Mouse (Mus musculus) adrenal gland (tissue): Measurements from ENCODE around the gene Nasp.
"Not testable (repeated sequence)": the region's sequence is repeated elsewhere in the genome, so short reads cannot be mapped to it uniquely, and the experiment has no call there.

Experiments
- intact Hi-C: fragments of 180-260 bp; cut with DNase I; formaldehyde crosslinking; loops from one replicate; pipeline ENCODE4 v1.15.1; 2025
- long read RNA-seq, 2 experiments: library from polyadenylated mRNA; unstranded; transcript quantifications; one replicate each; pipeline ENCODE4 v2.0.0; 2020; ENCODE audit warnings: borderline replicate concordance in 1 of 2; ENCODE audit not compliant: insufficient replicate concordance in 1 of 2

Gene Nasp
- long read RNA-seq, experiment 1, transcript Nasp-202 (14 exons, 2,118 nt) = major isoform, 6 of 12 reads
- long read RNA-seq, experiment 1, partial matches to known transcripts = 2 of 12 reads
- long read RNA-seq, experiment 1, other reads (novel, unspliced or antisense) = 2 of 12 reads
- long read RNA-seq, experiment 2, transcript Nasp-202 (14 exons, 2,118 nt) = major isoform, 9 of 12 reads
- long read RNA-seq, experiment 2, partial matches to known transcripts = 0 of 12 reads
- long read RNA-seq, experiment 2, other reads (novel, unspliced or antisense) = 1 of 12 reads

DNA sequence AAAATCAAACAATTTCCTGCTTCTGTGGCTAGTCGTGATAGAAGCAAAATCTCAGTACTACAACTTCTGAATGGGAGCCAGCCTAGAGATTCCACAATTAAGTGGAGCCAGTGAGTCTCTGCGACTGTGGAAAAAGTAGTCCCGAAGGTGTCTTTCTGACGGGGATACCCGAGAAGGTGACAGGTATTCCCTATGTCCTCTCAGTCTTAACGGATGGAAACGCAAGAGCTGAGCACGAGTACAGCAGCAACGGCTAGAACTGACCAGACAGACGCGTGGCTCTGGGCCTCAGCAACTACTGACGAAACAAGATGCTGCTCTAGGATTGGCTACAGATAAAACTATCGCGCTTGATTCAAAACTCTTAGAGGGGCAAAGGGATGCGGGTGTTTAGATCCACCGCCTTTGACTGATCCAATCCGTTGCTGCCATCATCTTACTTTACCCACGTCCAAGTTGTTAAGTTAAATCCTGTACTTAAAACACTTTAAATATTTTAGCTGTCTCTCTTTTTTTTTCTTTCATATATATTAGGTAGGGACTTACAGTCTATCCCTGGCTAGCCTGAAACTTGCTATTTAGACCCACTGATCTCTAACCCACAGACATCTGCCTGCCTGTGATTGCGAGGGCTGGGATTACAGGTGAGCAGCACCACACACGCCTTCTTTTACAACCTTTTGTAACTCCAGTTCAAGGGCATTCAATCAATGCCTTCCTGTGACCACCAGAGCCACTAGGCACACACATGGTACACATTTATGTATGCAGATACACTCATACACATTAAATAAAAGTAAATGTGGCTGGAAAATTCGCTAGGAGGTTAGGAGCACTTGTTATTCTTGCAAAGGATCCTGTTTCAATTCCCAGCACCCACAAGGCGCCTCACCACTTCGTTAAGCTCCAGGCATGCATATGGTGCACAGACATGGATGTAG, at the start of gene Nasp:
Gene Nasp (minus strand): TSS at position 220 of the 941 bp plus-strand sequence.
- intact Hi-C loops = loop anchor here (5.0 to 10.0 kb wide), 2 partner anchors 49 to 63 kb away; no protein-coding TSS in a partner anchor

DNA sequence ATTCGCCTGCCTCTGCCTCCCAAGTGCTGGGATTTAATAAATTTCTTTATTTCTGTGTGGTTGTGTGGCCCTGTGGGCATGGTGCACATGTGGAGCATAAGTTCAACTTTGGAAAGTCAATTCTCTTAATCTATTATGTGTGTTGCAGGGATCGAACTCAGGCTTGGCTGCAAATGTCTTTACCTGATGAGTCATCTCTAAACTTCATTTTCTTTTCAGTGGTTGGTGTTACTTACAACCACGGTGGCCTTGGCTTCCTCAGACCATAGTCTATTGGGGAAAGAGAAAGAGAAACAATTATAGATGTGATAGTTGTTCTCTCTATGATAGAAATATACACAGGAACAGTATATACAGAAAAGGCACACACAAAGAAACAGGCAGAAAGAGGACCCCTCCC, 48.3 kb upstream of the Nasp start:
- intact Hi-C loops = loop anchor here (5.0 kb wide), 1 partner anchor 49 kb away; the partner anchor contains the start of gene Nasp

DNA sequence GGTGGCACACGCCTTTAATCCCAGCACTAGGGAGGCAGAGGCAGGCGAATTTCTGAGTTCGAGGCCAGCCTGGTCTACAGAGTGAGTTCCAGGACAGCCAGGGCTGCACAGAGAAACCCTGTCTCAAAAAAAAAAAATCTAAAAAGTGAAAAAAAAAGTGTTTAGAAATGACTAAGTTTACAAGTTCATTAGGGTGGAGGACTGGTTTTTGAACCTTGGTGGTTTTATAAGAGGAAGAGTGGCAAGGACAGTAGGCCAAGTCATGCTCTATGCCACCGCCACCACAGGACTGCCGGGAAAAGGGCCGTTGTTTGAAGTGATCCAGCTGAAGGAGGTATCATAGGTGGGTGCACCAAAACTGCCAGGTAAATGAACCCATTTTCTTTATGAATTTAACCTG, 47.0 kb upstream of the Nasp start:
- intact Hi-C loops = loop anchor here (5.0 kb wide), 1 partner anchor 47 kb away; the partner anchor contains the start of gene Nasp

DNA sequence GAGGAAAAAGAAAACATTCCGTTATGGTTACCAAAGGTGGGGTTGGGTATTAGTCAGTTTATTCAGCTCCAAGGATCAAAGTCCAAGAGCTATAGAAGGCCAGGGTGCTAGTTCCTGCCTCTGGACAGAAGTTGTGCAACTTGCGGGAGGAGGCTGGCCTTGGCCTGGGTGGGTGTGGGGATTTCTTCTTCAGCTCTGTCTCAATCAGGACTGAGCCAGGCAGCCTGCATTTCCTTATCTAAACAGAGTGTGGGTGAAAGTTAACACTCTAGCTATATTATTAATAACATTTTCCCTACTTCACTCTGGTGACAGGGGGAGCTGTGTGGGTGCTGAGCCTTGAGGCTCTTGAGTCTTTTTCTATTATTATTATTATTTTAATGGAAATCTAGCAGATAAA, 45.0 kb upstream of the Nasp start:
- intact Hi-C loops = no loop called here

DNA sequence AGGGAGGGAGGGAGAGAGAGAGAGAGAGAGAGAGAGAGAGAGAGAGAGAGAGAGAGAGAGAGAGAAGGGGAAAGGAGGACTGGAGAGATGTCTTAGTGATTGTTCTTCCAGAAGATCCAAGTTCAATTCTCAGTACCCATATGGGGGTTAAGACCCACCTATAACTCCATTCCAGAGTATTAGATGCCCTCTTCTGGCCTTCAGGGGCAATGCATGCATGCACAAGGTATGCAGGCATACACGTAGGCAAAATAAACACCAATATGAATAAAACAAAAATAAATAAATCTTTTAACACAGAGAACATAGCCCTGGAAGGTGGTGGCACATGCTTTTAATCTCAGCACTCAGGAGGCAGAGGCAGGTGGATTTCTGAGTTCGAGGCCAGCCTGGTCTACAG, 41.5 kb upstream of the Nasp start:
- intact Hi-C loops = no loop called here

DNA sequence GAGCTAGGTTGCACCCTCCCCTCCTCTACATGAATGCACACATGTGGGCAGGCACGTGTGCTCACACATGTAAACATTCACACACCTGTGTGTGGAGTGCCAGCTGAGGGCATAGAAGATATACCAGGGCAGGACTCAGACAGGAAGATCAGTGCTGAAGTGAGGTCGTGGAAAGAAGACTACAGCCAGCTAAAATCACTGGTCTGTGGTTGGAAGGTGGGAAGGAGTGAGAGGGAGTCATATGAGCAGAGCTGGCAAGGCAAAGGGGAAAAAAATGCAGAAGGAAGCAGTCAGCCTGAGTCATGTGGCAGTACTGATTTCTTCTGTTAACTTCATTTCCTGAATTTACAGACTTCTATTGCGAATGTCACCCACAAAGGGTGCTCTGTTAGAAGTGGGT, 40.4 kb upstream of the Nasp start:
- intact Hi-C loops = no loop called here

DNA sequence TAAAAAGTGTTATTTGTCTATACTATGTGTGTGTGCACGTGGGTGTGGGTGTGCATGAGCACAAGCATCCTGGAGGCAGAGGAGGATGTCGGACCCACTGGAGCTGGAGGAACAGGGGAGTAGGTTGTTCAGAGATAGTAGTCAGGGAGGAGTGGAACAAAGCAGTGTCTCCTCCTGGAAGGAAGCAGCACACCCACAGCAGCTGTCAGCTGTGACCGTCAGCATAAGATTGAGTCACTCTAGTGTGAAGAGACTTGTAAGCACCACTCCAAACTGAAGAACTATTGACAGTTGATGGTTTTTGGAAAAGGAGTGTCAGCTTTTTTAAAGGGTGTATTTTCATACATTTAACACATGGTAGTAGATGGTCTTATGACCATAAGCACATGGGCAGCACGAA, 38.9 kb upstream of the Nasp start:
- intact Hi-C loops = no loop called here

DNA sequence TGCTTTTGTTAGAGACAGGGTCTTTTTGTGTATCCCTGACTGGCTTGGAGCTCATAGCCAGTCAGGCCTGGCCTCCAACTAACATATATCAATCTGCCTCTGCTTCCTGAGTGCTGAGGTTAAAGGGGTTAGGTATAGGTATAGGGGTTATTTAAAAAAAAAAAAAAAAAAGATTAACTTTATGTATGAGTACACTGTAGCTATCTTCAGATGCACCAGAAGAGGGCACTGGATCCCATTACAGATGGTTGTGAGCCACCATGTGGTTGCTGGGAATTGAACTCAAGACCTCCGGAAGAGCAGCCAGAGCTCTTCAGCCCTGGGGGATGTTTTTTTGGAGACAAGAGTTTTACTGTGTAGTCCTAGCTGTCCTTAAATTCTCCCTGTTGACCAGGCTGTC, 34.3 kb upstream of the Nasp start:
- intact Hi-C loops = no loop called here

DNA sequence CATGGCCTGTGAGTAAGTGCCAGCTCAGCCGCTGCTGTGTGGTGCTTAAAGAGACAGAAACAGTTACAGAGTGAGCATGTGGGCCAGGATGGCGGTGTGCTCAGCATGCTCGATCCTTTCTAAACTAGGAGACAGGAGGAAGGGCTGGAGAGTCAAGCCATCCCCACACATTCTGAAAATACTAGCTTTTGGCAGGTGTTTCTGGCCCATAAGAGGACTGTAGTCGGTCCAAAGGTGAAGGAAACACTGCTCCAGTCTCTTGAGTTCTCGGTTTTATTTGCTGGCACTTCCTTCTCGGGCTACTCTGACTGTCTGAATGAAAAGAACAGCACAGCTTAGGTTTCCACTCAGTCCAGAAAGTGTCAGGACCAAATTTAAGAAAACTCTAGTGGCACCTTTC, 33.1 kb upstream of the Nasp start:
- intact Hi-C loops = no loop called here

DNA sequence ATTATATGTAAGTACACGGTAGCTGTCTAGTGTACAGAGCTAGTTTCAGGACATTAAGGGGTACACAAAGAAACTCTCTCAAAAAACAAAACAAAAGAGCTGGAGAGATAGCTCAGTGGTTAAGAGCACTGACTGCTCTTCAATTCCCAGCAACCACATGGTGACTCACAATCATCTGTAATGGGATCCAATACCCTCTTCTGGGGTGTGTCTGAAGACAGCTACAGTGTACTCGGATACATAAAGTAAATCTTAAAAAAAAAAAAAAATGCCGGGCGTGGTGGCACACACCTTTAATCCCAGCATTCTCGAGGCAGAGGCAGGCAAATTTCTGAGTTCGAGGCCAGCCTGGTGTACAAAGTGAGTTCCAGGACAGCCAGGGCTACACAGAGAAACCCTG, 32.2 kb upstream of the Nasp start:
- intact Hi-C loops = not testable (repeated sequence)

DNA sequence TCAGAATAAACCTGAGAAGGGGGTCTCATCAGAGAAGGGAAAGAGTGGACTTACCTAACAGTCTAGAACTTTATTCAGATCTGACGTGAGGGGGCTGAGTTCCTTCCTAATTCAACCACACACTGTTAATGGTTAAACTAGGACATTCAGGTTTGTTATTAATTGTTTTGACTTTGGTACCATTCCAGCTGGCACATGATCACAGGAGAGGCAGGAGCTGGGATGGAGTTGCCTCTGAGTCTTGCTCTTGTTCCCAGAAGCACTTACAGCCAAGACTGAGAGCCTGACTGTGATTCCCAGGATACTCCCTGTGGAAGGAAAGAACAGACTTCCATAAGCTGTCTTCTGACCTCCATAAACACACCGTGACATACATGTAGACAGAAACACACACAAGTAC, 31.7 kb upstream of the Nasp start:
- intact Hi-C loops = no loop called here

DNA sequence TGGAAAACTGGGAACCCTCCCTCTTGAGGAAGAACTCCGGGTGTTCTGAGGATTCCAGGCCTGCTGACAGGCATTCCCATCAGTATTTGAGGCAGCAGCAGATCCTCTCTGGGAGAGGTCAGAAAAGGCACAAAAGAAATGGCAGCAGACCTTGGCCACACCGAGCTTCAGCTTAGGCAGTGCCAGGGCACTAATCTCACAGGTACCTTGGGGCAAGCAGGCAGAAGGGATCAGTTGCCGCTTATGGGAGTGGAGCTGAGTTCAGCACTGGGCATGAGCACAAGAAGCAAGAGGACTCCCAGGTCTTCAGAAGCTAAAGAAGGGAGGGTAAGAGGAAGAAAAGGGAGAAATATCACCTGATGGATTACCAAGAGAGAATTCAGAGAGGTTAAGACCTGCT, 30.2 kb upstream of the Nasp start:
- intact Hi-C loops = no loop called here

DNA sequence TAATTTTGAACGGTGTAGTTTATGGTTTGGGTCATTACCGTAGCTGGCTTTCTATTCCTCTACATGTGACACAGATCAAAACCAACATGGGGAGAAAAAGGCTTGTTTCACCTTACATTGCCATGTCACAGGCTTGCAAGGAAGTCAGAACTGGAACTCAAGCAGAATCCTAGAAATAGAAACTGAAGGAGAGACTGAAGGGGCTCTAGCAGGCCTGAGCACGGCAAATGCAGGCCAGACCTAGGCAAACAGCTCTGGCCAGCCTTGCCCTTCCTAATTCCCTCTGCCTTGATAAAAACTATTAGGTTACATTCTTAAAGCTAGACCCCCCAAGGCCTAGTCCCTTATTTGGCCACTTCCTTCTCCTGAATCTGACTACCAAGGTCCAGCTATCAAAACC, 27.9 kb upstream of the Nasp start:
- intact Hi-C loops = no loop called here

DNA sequence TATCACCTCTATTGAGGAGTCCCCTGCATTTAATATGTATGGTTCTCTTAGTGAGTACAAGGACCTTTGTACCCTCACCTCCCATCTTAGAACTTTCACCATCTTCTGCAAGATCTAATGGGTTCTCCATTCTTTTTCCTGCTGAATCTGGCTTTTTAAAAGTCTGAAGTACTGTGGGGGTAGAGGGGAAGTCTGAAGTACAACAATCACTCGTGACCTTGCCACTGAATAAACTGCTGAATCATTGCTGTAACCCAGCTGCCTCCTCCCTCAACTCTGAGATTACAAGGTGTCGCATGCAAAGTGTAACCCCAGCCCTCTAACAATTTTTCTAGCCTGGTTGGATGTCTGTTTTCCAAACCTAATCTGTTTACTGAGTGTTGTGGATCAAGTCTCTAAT, 27.4 kb upstream of the Nasp start:
- intact Hi-C loops = no loop called here

DNA sequence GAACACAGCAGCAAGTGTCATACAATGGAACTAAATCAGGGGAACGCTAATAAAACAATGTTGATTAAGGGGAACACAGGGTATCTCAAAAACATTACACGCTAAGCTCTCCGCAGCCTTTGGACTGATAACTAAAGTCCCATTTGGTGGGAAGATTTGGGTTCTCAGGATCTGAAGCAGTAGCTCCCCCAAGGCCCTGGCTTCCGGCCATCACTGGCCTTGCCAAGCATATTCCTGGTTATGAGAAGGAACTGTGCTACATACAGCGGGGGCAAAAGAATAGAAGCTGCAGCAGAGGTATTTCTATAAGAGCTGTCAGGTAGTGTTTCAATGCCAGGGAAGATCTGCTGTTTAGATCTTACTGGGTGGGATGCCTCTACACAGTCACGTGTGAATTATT, 25.5 kb upstream of the Nasp start:
- intact Hi-C loops = no loop called here

DNA sequence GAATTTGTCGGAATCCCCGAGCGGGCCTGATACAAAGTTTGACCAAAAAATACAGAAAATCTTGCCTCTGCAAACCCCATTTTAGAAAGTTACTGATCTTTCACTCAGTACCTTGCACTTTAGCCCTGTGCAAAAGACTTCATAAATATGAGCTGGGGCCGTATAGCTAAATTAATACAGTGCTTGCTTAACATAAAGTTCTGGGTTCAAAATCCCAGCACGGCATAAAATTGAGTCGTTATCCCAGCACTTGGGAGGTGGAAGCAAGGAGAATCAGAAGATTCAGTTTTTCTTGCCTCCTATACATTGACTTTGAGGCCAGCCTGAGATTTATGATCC, 24.0 kb upstream of the Nasp start:
- intact Hi-C loops = no loop called here

DNA sequence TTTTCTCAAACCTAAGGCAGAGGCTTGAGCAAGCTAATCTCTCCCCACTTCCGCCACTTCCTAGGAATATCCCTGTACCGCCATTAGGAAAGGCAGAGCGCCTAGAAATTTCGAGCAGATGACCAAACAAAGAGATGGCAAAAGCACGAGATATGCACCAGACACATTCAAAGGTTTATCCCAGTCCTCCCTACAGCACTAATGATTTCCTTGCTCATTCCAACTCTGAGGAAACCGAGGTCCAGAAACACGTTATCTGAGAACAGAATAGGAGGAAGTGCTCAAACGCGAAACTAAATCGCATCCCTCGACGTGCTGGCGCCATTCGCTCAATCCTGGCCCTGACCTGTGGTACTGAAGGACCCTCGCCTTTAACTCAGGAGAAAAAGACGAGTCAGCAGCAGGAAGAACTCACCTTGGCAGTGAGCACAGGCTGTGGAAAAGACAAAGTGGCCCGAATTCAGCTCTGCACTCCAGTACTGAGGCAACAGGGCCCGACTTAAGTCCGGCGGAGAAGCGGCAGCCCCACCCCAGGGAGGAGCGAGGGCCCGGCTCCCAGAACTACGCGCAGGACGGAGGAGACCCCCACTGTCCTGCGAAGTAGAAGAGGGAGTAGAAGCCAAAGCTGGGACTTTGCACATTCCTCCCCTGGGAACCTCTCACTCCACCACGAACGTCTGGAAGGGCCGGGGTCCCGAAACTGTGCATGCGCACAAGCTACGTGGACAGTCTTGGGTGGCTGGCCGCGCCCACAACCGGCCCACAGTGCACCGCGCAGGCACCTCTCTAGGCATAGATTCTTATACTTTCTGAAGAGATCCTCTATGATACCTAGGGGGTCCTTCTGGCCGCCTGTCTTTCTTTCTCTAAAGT, 23.4 kb upstream of the Nasp start, which contains the start of gene Akr1a1:
Gene Akr1a1 (minus strand): TSS at position 757 of the 873 bp plus-strand sequence.
- intact Hi-C loops = no loop called here

DNA sequence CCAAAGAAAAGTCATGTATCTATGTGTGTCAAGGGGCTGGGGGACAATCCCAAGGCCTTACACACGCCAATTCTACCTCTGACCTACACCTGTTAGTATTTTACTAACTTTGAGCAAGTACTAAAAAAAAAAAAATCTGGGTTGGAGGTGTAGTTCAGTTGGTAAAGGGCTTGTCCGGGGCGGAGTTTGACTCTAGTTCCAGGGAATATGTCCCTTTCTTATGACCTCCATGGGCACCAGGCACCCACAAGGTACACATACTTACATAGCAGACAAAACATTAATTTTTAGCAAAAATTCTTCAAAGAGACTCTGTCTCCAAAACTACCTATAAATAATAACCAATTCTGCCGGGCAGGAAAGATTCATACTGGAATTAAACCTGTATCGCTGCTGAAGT, 22.6 kb upstream of the Nasp start:
- intact Hi-C loops = no loop called here

DNA sequence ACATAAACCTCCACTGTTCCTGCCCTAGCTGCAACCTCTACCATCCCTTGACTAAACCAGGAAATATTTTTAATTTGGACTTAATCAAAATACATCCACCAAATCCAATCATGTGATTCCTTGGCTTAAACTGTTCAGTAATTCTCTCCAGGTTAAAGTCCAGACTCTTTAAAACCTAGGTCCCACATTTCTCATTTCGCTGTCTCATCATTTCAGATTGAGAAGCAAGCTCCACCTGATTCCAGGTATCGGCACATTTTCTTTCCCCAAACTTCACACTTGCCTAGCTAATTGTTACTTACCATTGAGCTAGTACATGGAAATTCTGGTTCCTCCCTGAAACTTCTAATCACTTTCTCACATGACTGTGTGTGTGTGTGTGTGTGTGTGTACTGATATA, 21.7 kb upstream of the Nasp start:
- intact Hi-C loops = loop anchor here (5.0 kb wide), 1 partner anchor 38 kb away; the partner anchor contains the start of gene Prdx1

DNA sequence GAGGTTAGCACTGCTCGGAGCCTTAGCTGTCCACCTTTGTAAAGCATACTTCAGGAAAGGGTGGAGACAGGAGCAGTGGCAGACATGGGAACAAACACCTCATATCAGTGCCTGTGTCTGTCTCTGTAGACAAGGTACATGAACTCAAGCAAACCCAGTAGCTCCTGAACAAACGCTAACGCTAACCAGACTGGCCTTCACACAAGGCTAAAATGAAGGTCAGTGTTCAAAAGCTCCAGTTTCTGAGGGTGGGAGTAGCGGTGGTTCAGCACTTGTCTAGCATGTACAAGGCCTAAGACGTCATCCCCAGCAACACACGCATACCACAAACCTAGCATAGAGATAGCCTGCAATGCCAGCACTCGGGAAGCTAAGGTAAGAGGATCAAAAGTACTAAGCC, 17.9 kb upstream of the Nasp start:
- intact Hi-C loops = loop anchor here (5.0 kb wide), 1 partner anchor 42 kb away; the partner anchor contains the start of gene Prdx1

DNA sequence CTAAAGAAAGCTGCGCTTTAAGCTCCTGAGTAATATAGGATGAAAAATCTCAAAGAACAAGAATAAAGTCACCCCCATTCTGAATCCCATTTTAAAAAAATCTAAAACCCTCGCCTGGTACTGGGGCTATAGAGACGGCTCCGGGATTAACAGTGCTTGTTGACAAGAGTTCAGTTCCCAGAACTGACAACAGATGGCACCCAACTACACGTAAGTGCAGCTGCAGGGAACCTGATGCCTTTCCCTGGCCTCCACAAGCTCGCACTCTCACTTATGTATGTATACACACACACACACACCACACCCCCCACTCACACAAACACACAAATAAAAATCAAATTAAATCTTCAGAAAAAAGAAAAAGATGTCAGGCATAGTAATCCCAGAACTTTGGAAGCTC, 16.6 kb upstream of the Nasp start:
- intact Hi-C loops = no loop called here
